Mouse (Mus musculus) CH12.LX (cell line): ENCODE measurements around the gene Morc2a. TPM values are rescaled to one million over a fixed set of nuclear protein-coding genes. Genes with fewer than 3 reads are reported as not detected.

Experiments used
- DNase-seq: peaks from one replicate; pipeline ENCODE4 v3.0.0-alpha.2; 2013; ENCODE audit errors: extremely low read depth
- H3K27ac ChIP-seq: 2 replicates; pipeline ENCODE4 v1.5.1; 2012; ENCODE audit warnings: low read depth, mild to moderate bottlenecking, control low read depth, moderate library complexity; ENCODE audit not compliant: insufficient read depth
- H3K27me3 ChIP-seq: replicated peaks from 2 replicates; pipeline ENCODE3; 2012; ENCODE audit warnings: inconsistent platforms
- H3K36me3 ChIP-seq, 2 experiments: replicated peaks in 1 of 2; 2 replicates each; pipeline versions ENCODE3 to v1.6.1; 2012; ENCODE audit warnings: inconsistent platforms in 1 of 2, low read length in 1 of 2, mild to moderate bottlenecking in 1 of 2, mixed read lengths in 1 of 2, moderate library complexity in 1 of 2; ENCODE audit not compliant: control insufficient read depth in 1 of 2, insufficient read depth in 1 of 2
- H3K4me1 ChIP-seq, 2 experiments: 2 replicates each; pipeline ENCODE4 v1.6.1; 2012; ENCODE audit warnings: inconsistent platforms in 1 of 2, moderate library complexity in 1 of 2; ENCODE audit not compliant: insufficient read depth in 2 of 2, control insufficient read depth in 1 of 2
- H3K4me2 ChIP-seq: 2 replicates; pipeline ENCODE4 v1.6.1; 2012; ENCODE audit warnings: low read depth, mild to moderate bottlenecking, control low read depth; ENCODE audit not compliant: poor library complexity, insufficient read depth, severe bottlenecking
- H3K4me3 ChIP-seq, 3 experiments: fragments of 150-350 bp in 1 of 3; sonication (generic) in 1 of 3; replicated peaks in 1 of 3; 2 replicates each; pipeline versions ENCODE3 to v1.5.1; 2011 to 2012; ENCODE audit warnings: low read depth in 2 of 3, low read length in 2 of 3, mild to moderate bottlenecking in 2 of 3, moderate library complexity in 2 of 3, control low read depth in 1 of 3, improper control_type of control experiment in 1 of 3, inconsistent platforms in 1 of 3, mixed read lengths in 1 of 3; ENCODE audit not compliant: poor library complexity in 1 of 3
- H3K79me2 ChIP-seq: replicated peaks from 2 replicates; pipeline ENCODE4 v1.6.1; 2012; ENCODE audit warnings: mild to moderate bottlenecking, moderate library complexity; ENCODE audit not compliant: control insufficient read depth, poor library complexity, insufficient read depth, severe bottlenecking; ENCODE audit errors: extremely low read depth
- H3K9ac ChIP-seq: 2 replicates; pipeline ENCODE4 v1.6.1; 2012; ENCODE audit warnings: low read depth, mild to moderate bottlenecking, control low read depth, moderate library complexity; ENCODE audit not compliant: insufficient read depth
- H3K9me3 ChIP-seq: replicated peaks from 2 replicates; pipeline ENCODE3; 2012; ENCODE audit warnings: low read length, inconsistent platforms, mixed read lengths
- CHD1 ChIP-seq: IDR thresholded peaks from 2 replicates; pipeline ENCODE4 v1.6.1; 2012; ENCODE audit warnings: low read depth, low read length, improper control_type of control experiment, inconsistent platforms
- CHD2 ChIP-seq: IDR thresholded peaks from 2 replicates; pipeline ENCODE4 v1.6.1; 2011; ENCODE audit warnings: low read length, improper control_type of control experiment
- CTCF ChIP-seq, 2 experiments: IDR thresholded peaks in 1 of 2; conservative IDR thresholded peaks in 1 of 2; 2 replicates each; pipeline ENCODE4 v1.5.1; 2011 to 2012; ENCODE audit warnings: low read depth in 2 of 2, low read length in 2 of 2, improper control_type of control experiment in 1 of 2, inconsistent platforms in 1 of 2, mild to moderate bottlenecking in 1 of 2, moderate library complexity in 1 of 2
- ETS1 ChIP-seq: conservative IDR thresholded peaks from 2 replicates; pipeline ENCODE4 v1.6.1; 2012; ENCODE audit warnings: low read depth, mild to moderate bottlenecking, inconsistent platforms, low read length, improper control_type of control experiment, moderate library complexity
- HCFC1 ChIP-seq: IDR thresholded peaks from 2 replicates; pipeline ENCODE4 v1.6.1; 2012; ENCODE audit warnings: low read depth, mild to moderate bottlenecking, inconsistent platforms, low read length, improper control_type of control experiment
- KAT2A ChIP-seq: IDR thresholded peaks from 2 replicates; pipeline ENCODE4 v1.6.1; 2012; ENCODE audit warnings: low read length, improper control_type of control experiment, inconsistent platforms; ENCODE audit not compliant: insufficient replicate concordance
- MAFK ChIP-seq: IDR thresholded peaks from 2 replicates; pipeline ENCODE4 v1.6.1; 2011; ENCODE audit warnings: low read length, improper control_type of control experiment; ENCODE audit not compliant: insufficient replicate concordance
- MAX ChIP-seq: IDR thresholded peaks from 2 replicates; pipeline ENCODE4 v1.6.1; 2011; ENCODE audit warnings: low read length, improper control_type of control experiment
- MEF2A ChIP-seq: IDR thresholded peaks from 2 replicates; pipeline ENCODE4 v1.6.1; 2014; ENCODE audit warnings: low read depth, mild to moderate bottlenecking, inconsistent platforms, low read length, improper control_type of control experiment, borderline replicate concordance
- MXI1 ChIP-seq: IDR thresholded peaks from 2 replicates; pipeline ENCODE4 v1.6.1; 2011; ENCODE audit warnings: mild to moderate bottlenecking, low read depth, low read length, improper control_type of control experiment
- PAX5 ChIP-seq: IDR thresholded peaks from 2 replicates; pipeline ENCODE4 v1.6.1; 2012; ENCODE audit warnings: low read length, inconsistent platforms, mixed read lengths
- POLR2A ChIP-seq: IDR thresholded peaks from 2 replicates; pipeline ENCODE4 v1.6.1; 2011; ENCODE audit warnings: low read depth, mild to moderate bottlenecking, improper control_type of control experiment, low read length
- RAD21 ChIP-seq: IDR thresholded peaks from 2 replicates; pipeline ENCODE4 v1.6.1; 2011; ENCODE audit warnings: low read depth, mild to moderate bottlenecking, low read length, improper control_type of control experiment, moderate library complexity
- RCOR1 ChIP-seq: conservative IDR thresholded peaks from 2 replicates; pipeline ENCODE4 v1.6.1; 2012; ENCODE audit warnings: low read depth, mild to moderate bottlenecking, inconsistent platforms, low read length, improper control_type of control experiment
- SMC3 ChIP-seq: IDR thresholded peaks from 2 replicates; pipeline ENCODE4 v1.6.1; 2011; ENCODE audit warnings: low read depth, low read length, improper control_type of control experiment
- TBP ChIP-seq: conservative IDR thresholded peaks from 2 replicates; pipeline ENCODE4 v1.6.1; 2011; ENCODE audit warnings: low read depth, low read length, improper control_type of control experiment
- USF1 ChIP-seq: IDR thresholded peaks from 2 replicates; pipeline ENCODE4 v1.6.1; 2014; ENCODE audit warnings: low read depth, mild to moderate bottlenecking, inconsistent platforms, low read length, improper control_type of control experiment
- USF2 ChIP-seq: conservative IDR thresholded peaks from 2 replicates; pipeline ENCODE4 v1.6.1; 2011; ENCODE audit warnings: low read depth, low read length, improper control_type of control experiment
- ZC3H11A ChIP-seq: IDR thresholded peaks from 2 replicates; pipeline ENCODE4 v1.6.1; 2012; ENCODE audit warnings: low read depth, mild to moderate bottlenecking, inconsistent platforms, low read length, improper control_type of control experiment
- dilution Hi-C: fragments of 300-500 bp; cut with MboI; formaldehyde crosslinking; loops from 2 replicates; pipeline ENCODE4 v1.14.3; 2020; ENCODE audit warnings: low sequenced_read_pairs; ENCODE audit not compliant: extremely low pct_unique_long_range_greater_than_20kb, extremely low pct_ligation_motif_present
- in situ Hi-C: fragments of 300-500 bp; cut with MboI; formaldehyde crosslinking; loops from 3 replicates; pipeline ENCODE4 v1.14.3; 2019; ENCODE audit warnings: low sequenced_read_pairs, low pct_ligation_motif_present, low pct_unique_long_range_greater_than_20kb, mixed read lengths
- polyA plus RNA-seq: library from polyadenylated mRNA; unstranded; fragments of >175 nt; gene quantifications from 2 replicates; pipeline ENCODE4 v1.2.1, GENCODE M21; 2012; ENCODE audit warnings: low read depth; ENCODE audit not compliant: insufficient read length
- total RNA-seq, 2 experiments: library from RNA; depleted of rRNA; stranded (reverse); fragments of 300-350 nt in 1 of 2; fragments of >200 nt in 1 of 2; gene quantifications; 2 replicates each; pipeline ENCODE4 v1.2.3; 2012 to 2014

The Morc2a gene
- total and polyA plus RNA-seq, 3 experiments = 28.1 to 44.1 (median 28.2) TPM

DNA sequence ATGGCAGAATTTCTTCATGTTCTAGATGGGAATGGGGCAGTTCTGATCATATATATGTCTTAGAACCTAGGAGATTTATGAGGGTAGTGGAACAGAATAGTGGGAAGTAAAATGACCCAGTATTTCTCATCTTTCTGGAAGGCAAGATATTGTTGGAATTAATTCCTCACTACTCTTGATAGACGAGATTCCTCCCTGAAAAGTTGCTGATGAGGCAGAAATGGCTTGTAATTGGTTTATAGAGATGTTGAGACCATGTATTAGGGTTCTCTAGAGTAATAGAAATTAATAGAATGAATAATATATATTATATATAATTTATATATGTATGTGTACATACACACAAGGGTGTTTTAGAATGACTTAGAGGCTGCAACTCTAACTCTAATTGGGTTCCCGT lies 13.0 kb downstream of the Morc2a start:
- H3K79me2 ChIP-seq = no peaks in the 10 kb centered on the region
- TF ChIP-seq MAFK (0 out of 2 replicates have a peak, but pooled peaks have one; percentile 35), CHD1 (no peak)
- TF ChIP-seq, all 38 proteins: peak for 1
- no peaks in the 10 kb centered on the region for H3K9me3 ChIP-seq
- dilution Hi-C loops = no loop called here
- H3K27ac ChIP-seq = no peak overlapping the region
- no peak for DNase-seq
- H3K9ac ChIP-seq = no peak overlapping the region
- no peaks in the 10 kb centered on the region for H3K27me3 ChIP-seq
- H3K36me3 ChIP-seq = peaks cover 23 to 63% of the 10 kb centered on the region in 2 experiments
- no peak overlapping the region for H3K4me2 ChIP-seq
- in situ Hi-C loops = loop anchor here (10.0 kb wide), 1 partner anchor 117 kb away; the partner anchor contains the start of gene Smtn
- H3K4me1 ChIP-seq = no peaks in the 10 kb centered on the region
- no peak overlapping the region for H3K4me3 ChIP-seq

DNA sequence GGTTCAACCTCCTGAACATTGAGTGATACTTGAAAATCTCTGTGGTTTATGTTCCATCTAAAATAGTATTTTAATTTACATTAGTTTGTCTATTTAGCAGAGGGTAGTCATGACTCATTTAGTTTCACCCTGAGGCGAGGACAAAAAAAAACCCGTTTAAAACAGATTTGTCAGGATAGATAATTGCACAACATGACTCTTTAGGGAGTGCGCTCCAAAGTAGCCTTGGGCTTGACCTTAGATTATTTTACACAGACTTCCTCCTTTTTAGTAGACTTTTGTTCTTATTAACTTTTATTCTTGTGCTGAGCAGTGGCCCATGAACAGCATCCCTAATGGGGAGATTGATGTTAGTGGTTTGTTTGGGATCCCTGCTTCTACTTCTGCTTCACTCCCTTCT lies 18.5 kb downstream of the Morc2a start:
- Histone ChIP-seq H3K27me3 (no peaks in the 10 kb centered on the region), H3K36me3 (peaks cover 52 to 86% of the 10 kb centered on the region in 2 experiments), H3K4me1 (no peaks in the 10 kb centered on the region), H3K79me2 (no peaks in the 10 kb centered on the region; the same call in 1 of the 2 replicates), H3K27ac (no peak overlapping the region), H3K4me3 (no peak overlapping the region), H3K9me3 (no peaks in the 10 kb centered on the region), H3K9ac (no peak overlapping the region), H3K4me2 (no peak overlapping the region)
- TF ChIP-seq RAD21 = no peak
- TF ChIP-seq USF2 = no peak
- TF ChIP-seq POLR2A = peak; percentile 11; the same call in 1 of the 2 replicates
- in situ Hi-C loops = loop anchor here (10.0 kb wide), 1 partner anchor 123 kb away; the partner anchor contains the start of gene Smtn
- DNase-seq = no peak
- dilution Hi-C loops = no loop called here

DNA sequence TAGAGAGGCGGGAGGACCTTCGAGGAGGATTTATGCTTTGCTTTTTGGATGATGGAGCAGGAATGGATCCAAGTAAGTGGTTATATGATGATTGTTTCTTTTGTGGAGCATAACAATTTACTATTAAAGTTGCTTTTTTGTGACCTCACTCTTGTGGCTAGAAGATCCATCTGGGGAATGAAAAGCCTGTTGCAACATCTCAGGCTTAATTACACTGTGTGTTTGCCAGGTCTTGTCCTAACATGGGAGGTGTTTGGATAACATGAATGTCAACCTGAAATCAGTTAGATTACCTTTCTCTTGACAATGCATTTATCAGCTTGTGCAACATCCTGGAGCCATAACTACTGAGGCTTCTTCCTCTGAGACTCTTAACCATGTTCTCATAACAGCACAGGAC lies 19.8 kb downstream of the Morc2a start:
- dilution Hi-C loops (no loop called here), in situ Hi-C loops (loop anchor here (10.0 kb wide), 1 partner anchor 124 kb away; the partner anchor contains the start of gene Smtn)
- Histone ChIP-seq H3K9me3 (no peaks in the 10 kb centered on the region), H3K27ac (no peak overlapping the region), H3K9ac (no peak overlapping the region), H3K4me1 (no peaks in the 10 kb centered on the region), H3K27me3 (no peaks in the 10 kb centered on the region), H3K36me3 (peaks cover 47 to 88% of the 10 kb centered on the region in 2 experiments), H3K4me3 (no peak overlapping the region), H3K4me2 (no peak overlapping the region), H3K79me2 (no peaks in the 10 kb centered on the region; the same call in none of the 2 replicates)
- TF ChIP-seq RCOR1 = no peak
- DNase-seq = no peak

DNA sequence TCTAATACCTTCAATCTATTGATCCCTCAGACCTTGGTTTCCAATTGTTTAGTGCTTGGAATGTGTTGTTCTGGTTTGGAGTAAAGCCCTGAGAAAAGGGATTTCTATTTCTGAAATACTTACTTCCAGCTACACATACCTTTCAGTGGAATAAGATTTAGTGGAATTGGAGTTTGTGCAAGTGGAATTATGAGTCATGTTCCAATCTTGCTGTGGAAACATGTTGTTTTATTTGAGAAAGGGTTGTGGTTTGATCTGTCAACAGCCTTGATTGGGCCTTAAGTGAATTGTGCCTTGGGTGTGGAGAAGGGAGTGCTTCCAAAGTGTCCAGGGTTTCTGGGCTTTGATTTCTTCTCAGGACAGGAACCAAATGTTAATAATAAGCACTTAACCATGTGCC lies 20.9 kb downstream of the Morc2a start:
- Histone ChIP-seq H3K27me3 (no peaks in the 10 kb centered on the region), H3K79me2 (no peaks in the 10 kb centered on the region; the same call in none of the 2 replicates), H3K27ac (no peak overlapping the region), H3K36me3 (peaks cover 47 to 88% of the 10 kb centered on the region in 2 experiments), H3K4me1 (no peaks in the 10 kb centered on the region), H3K4me3 (no peak overlapping the region), H3K9ac (no peak overlapping the region), H3K4me2 (no peak overlapping the region), H3K9me3 (no peaks in the 10 kb centered on the region)
- TF ChIP-seq ETS1 = no peak
- no peak for TF ChIP-seq PAX5
- no peak for TF ChIP-seq SMC3
- no peak for TF ChIP-seq ZC3H11A
- TF ChIP-seq CTCF (conservative IDR thresholded peaks at IDR 0.05 in 1 of 2, IDR thresholded peaks at IDR 0.05 in 1 of 2; ENCODE audit: low read depth in 2 of 2, low read length in 2 of 2) = no peak
- no peak for TF ChIP-seq TBP
- TF ChIP-seq POLR2A = no peak
- no peak for TF ChIP-seq MXI1
- no peak for TF ChIP-seq HCFC1
- no peak for TF ChIP-seq USF1
- TF ChIP-seq CHD2 = no peak
- no peak for TF ChIP-seq KAT2A
- no peak for TF ChIP-seq USF2
- no peak for TF ChIP-seq MEF2A
- no peak for TF ChIP-seq MAX
- no peak for DNase-seq
- dilution Hi-C loops (no loop called here), in situ Hi-C loops (loop anchor here (10.0 kb wide), 1 partner anchor 125 kb away; the partner anchor contains the start of gene Smtn)
